Mouse (Mus musculus) spleen, adult 10 weeks (tissue): ENCODE results near the gene H3f3b. TPM values are rescaled to one million over a fixed set of nuclear protein-coding genes. Genes with fewer than 3 reads are reported as not detected.

ENCODE experiments used
- polyA plus RNA-seq: library from polyadenylated mRNA; stranded (reverse); fragments of 350-450 nt; fragmentation: Illumina TruSeq; extraction: RNeasy Lipid Tissue Mini Kit (QIAGEN cat#74804); gene quantifications from one replicate; pipeline ENCODE4 v1.2.3, GENCODE M21; 2015; ENCODE audit warnings: low replicate concordance; ENCODE audit not compliant: insufficient read depth

The H3f3b gene
- polyA plus RNA-seq, result 433 TPM

DNA sequence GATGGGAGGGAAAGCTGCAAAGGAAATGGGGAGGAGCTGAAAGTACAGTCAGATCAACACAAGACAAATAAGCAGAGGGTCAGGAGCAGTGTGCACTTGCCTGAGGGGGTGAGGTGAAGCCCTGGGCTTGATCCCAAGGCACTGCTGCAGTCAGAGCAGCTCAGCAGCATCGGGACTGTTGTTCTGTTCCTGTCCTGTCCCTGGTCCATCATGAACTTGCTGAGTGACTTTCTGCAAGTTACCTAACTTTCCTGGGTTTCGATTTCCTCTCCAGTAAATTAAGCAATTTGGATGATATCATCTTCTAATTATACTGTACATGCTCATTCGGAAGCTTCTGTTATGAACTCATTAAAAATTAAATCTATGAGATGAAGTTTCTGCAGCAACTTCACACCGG lies at the start of gene H3f3b:
TSS of gene H3f3b (minus strand) at position 207 of the 400 bp plus-strand sequence.

DNA sequence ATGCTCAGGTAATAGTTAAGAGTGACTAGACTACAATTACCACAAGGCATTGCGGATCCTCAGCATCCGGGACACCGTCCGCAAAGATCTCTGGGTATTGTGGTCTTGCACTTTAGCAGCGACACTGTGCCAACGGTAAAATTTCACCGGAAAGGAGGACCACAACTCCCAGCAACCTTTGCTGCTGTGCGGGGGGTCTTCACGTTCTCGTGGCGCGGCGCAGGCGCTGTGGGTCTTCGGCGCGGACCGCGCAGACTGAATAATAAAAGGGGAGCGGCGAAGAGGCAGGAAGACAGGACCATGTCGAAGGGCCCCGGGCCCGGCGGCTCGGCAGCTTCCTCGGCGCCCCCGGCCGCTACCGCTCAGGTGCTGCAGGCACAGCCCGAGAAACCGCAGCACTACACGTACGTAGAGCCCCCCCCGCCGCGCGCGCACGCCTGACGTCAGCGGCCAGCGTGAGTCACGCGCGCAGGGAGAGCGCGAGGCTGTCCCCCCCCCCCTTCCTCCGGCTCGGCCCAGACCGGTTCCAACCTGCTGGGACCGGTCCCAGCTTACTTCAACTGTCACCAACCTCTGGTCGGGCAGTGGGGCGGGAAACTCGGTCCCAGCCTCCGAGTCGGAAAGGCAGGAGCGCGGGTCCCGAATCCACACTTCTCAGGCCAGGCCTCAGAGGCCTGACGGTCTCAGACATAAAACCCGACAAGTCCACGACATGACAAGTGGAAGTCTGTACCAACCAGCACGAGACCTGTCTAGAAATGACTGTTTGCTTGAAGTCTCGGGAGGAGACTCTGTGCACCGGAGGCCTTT lies 2.5 kb upstream of the H3f3b start, which contains the start of gene Unk:
TSS of gene Unk (plus strand) at position 235 of the 810 bp plus-strand sequence.

DNA sequence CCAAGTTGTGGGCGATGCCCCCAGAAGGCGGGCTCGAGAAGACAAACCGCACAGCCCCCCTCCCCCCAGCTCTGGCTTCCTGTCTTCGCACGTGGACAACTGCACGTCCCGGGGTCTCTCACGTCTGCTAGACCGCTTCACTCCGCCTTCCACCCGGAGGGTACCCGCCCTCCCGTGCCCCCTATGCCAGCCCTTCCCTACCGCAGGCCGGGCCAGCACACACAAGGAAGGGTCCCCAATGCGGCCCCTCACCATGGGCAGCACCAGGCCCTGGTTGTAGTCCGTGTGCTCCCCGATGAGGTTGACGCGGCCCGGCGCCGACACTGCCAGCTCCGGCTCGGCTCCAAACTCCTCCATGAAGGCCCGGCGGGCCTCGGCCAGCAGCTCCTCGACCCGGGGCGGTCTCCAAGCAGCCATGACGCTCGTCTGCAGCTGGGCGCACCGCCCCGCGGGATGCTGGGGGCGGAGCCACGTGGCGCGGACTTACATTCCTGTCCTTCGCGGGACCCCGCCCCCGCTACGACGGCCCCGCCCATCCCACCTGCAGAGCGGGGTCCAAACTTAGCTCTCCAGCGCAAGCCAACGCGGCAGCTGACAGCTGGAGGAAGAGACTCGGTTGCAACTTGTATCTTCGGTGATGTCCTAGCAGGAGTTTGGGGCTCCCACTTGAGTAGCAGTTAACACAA lies 15.4 kb downstream of the H3f3b start, which contains the start of gene Galk1:
TSS of gene Galk1 (minus strand) at position 458 of the 686 bp plus-strand sequence.

DNA sequence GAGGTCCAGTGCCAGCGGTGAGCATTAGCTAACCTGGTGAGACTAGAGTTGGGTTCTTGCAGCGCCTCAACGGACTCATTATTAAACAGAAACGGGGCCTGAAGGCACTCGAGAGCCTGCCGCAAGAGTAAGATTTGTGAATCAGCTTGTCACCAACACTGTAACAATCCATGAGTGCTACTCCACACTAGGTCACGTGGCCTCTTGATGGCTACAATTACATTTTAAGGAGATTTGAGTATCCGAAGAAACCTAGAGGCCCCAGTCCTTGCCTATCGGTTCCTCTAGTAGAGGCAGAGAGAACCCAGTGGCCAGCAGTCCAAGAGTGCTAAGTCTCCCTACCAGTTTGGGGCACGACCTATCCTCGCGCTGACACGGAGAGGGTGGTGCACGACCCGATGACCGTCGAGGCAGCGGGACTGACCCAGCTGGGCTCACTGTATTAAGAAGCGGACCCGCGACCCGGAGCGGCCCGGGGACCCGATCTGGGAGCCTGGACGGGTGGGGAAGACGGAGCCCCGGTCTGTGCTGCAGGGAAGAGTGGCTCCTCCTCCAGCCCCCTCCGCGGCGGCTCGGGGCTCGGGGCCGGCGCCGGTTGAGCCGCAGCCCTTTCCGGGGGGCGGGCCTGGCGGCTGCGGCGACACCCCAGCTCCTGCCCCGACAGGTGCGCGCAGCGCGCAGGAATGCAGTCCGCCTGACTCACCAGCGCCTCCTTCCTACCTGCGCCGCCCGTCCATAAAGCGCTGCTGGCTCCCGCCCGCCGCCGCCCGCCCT lies 53.3 kb downstream of the H3f3b start, which contains the start of gene Itgb4:
TSS of gene Itgb4 (plus strand) at position 401 of the 774 bp plus-strand sequence.

Other genes starting within 250 kb of the H3f3b start
- 3.5 TPM for gene Caskin2, start 214.3 kb downstream of the H3f3b start, polyA plus RNA-seq
- gene Tsen54, start 213.2 kb downstream of the H3f3b start, polyA plus RNA-seq, result 7.3 TPM
- gene Llgl2, start 203.9 kb downstream of the H3f3b start, polyA plus RNA-seq, result 7.2 TPM
- gene Myo15b, start 169.6 kb downstream of the H3f3b start, polyA plus RNA-seq, result 0.15 TPM
- 4.9 TPM for gene Smim5, start 128.0 kb downstream of the H3f3b start, polyA plus RNA-seq
- 0.35 TPM for gene Smim6, start 115.9 kb downstream of the H3f3b start, polyA plus RNA-seq
- gene Sap30bp, start 94.7 kb downstream of the H3f3b start, polyA plus RNA-seq, result 46.2 TPM
- 26.4 TPM for gene Recql5, start 94.5 kb downstream of the H3f3b start, polyA plus RNA-seq
- gene Itgb4, start 53.3 kb downstream of the H3f3b start, polyA plus RNA-seq, result 0.68 TPM
- 1.7 TPM for gene Galk1, start 15.2 kb downstream of the H3f3b start, polyA plus RNA-seq
- 11.8 TPM for gene Unk, start 2.4 kb upstream of the H3f3b start, polyA plus RNA-seq
- gene Unc13d, start 50.0 kb upstream of the H3f3b start, polyA plus RNA-seq, result 15.2 TPM
- gene Wbp2, start 59.0 kb upstream of the H3f3b start, polyA plus RNA-seq, result 72.9 TPM
- gene Trim47, start 99.2 kb upstream of the H3f3b start, polyA plus RNA-seq, result 4.4 TPM
- gene Trim65, start 103.2 kb upstream of the H3f3b start, polyA plus RNA-seq, result 30.2 TPM
- 19.5 TPM for gene Mrpl38, start 110.9 kb upstream of the H3f3b start, polyA plus RNA-seq
- 15.1 TPM for gene Fbf1, start 140.2 kb upstream of the H3f3b start, polyA plus RNA-seq
- gene Ten1, start 170.9 kb upstream of the H3f3b start, polyA plus RNA-seq, result 21.5 TPM
- gene Acox1, start 171.1 kb upstream of the H3f3b start, polyA plus RNA-seq, result 34.2 TPM
- not detected for gene Evpl, start 210.1 kb upstream of the H3f3b start, polyA plus RNA-seq
- 35.1 TPM for gene Srp68, start 246.3 kb upstream of the H3f3b start, polyA plus RNA-seq